Mouse (Mus musculus) kidney, postnatal 0 days (tissue): ENCODE data around the gene Chst8. TPM values are rescaled to one million over a fixed set of nuclear protein-coding genes. Genes with fewer than 3 reads are reported as not detected.
A peak's percentile ranks its signal among the peaks of the same experiment; 100 is the strongest.

Source experiments
- ATAC-seq: fragments of 200-750 bp; cut with Nextera tagmentation; replicated peaks from 2 replicates; pipeline ENCODE4 v1.8.0; 2017; ENCODE audit warnings: low read depth, moderate number of reproducible peaks, moderate TSS enrichment, moderate library complexity; ENCODE audit not compliant: low FRiP score
- DNase-seq: peaks from one replicate; pipeline ENCODE4 v3.0.0-alpha.2; 2016; ENCODE audit warnings: low spot score
- H3K27ac ChIP-seq: fragments of 300-500 bp; sonication (generic); 2 replicates; pipeline ENCODE4 v1.5.1; 2014; ENCODE audit warnings: mild to moderate bottlenecking
- H3K27me3 ChIP-seq: fragments of 300-500 bp; sonication (generic); 2 replicates; pipeline ENCODE4 v1.6.1; 2014; ENCODE audit warnings: low read length, mixed read lengths; ENCODE audit not compliant: insufficient read depth
- H3K36me3 ChIP-seq: fragments of 300-500 bp; sonication (generic); 2 replicates; pipeline ENCODE4 v1.6.1; 2014; ENCODE audit warnings: low read length, mixed read lengths; ENCODE audit not compliant: insufficient read depth
- H3K4me1 ChIP-seq: fragments of 300-500 bp; sonication (generic); replicated peaks from 2 replicates; pipeline ENCODE4 v1.6.1; 2014; ENCODE audit warnings: antibody characterized with exemption, low read length, mixed read lengths; ENCODE audit not compliant: insufficient read depth
- H3K4me2 ChIP-seq: fragments of 300-500 bp; sonication (generic); 2 replicates; pipeline ENCODE4 v1.6.1; 2014; ENCODE audit warnings: mild to moderate bottlenecking, low read length, moderate library complexity, mixed read lengths
- H3K4me3 ChIP-seq: fragments of 300-500 bp; sonication (generic); replicated peaks from 2 replicates; pipeline ENCODE4 v1.5.1; 2014; ENCODE audit warnings: low read depth, low read length
- H3K9ac ChIP-seq: fragments of 300-500 bp; sonication (generic); 2 replicates; pipeline ENCODE4 v1.6.1; 2014; ENCODE audit warnings: low read depth, low read length
- H3K9me3 ChIP-seq: fragments of 300-500 bp; sonication (generic); replicated peaks from 2 replicates; pipeline ENCODE4 v1.6.1; 2016; ENCODE audit warnings: low read length, inconsistent platforms, mixed read lengths
- CTCF ChIP-seq: IDR thresholded peaks from 2 replicates; pipeline ENCODE4 v1.5.1; 2016; ENCODE audit warnings: antibody characterized with exemption, low read depth, mild to moderate bottlenecking, moderate library complexity
- WGBS: fragments of 180-500 bp; shearing (Covaris S2); extraction: QIAGEN DNeasy Blood & Tissue Kit; methylation state at CpG from one replicate; pipeline ENCODE4 v1.1.7; 2014; 5-methylcytosine and 5-hydroxymethylcytosine counted together
- polyA plus RNA-seq: library from polyadenylated mRNA; unstranded; fragments of >200 nt; fragmentation: Nextera tagmentation; extraction: Ambion mirVana; gene quantifications from 2 replicates; pipeline ENCODE4 v1.2.1, GENCODE M21; 2015

Chst8 gene
- polyA plus RNA-seq, 1 experiment from 2014 or later: 14.1 TPM

GRCm38 (mm10) chr7:34689028-34689427 is 123.5 kb downstream of the Chst8 start:
- ATAC-seq (no peak), DNase-seq (no peak)
- WGBS: 23% methylated on average over 6 of the region's 6 CpGs
- no peaks in the 10 kb centered on the region for H3K4me1 ChIP-seq
- no peaks in the 10 kb centered on the region for H3K36me3 ChIP-seq
- no peak overlapping the region for H3K27ac ChIP-seq
- no peak overlapping the region for H3K9ac ChIP-seq
- H3K9me3 ChIP-seq: no peaks in the 10 kb centered on the region
- H3K4me3 ChIP-seq: no peak overlapping the region
- no peaks in the 10 kb centered on the region for H3K27me3 ChIP-seq
- no peak overlapping the region for H3K4me2 ChIP-seq
- TF ChIP-seq CTCF: no peak

- H3K9me3 ChIP-seq: no peaks in the 10 kb centered on the region
- ATAC-seq (no peak), DNase-seq (no peak)
- no peak overlapping the region for H3K4me3 ChIP-seq
- no peaks in the 10 kb centered on the region for H3K27me3 ChIP-seq
- TF ChIP-seq CTCF: no peak
- 37% methylated on average over 6 of the region's 7 CpGs for WGBS
- H3K4me1 ChIP-seq: no peaks in the 10 kb centered on the region
- H3K27ac ChIP-seq: no peak overlapping the region
- no peak overlapping the region for H3K4me2 ChIP-seq
- no peaks in the 10 kb centered on the region for H3K36me3 ChIP-seq
- H3K9ac ChIP-seq: no peak overlapping the region
Measured at GRCm38 (mm10) chr7:34685801-34686200, 126.7 kb downstream of the Chst8 start.

- Histone ChIP-seq H3K4me2 (no peak overlapping the region), H3K27me3 (no peaks in the 10 kb centered on the region), H3K4me1 (no peaks in the 10 kb centered on the region), H3K4me3 (no peak overlapping the region), H3K36me3 (no peaks in the 10 kb centered on the region), H3K27ac (no peak overlapping the region), H3K9me3 (no peaks in the 10 kb centered on the region), H3K9ac (no peak overlapping the region)
- no peak for TF ChIP-seq CTCF
- ATAC-seq: no peak
- no peak for DNase-seq
- 53% methylated on average over 4 of the region's 4 CpGs for WGBS
Measured at GRCm38 (mm10) chr7:34685176-34685575, 127.3 kb downstream of the Chst8 start.

DNA sequence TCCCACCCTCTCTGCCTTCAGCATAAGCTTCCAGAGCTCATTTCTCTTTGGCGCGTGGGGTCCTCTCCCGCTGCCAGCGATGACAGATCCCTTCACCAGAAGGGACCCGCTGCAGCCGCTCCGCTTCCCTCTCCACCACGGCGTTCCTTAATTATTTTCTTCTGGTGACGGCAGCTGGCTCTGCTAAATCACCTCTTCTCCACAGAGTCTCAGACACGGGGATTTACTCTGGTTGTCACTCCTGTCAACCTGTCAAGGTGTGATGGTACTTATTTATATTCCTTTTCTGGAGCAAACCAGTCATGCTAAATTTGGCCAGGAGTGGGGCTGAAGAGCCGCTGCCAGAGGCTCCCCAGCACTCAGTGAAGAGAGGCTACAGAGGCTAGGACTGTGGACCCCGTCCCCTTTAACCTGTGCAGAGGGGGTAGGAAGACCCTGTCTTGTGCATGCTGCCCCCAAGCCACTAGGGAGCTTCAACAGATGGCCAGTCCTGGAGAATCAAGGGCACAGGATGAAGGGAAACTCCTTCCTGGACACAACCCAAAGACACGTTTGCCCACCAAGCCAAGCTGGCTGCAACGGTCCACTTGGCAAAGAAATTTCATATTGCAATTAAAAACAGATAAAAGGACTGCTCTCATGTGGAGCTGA is 131.6 kb downstream of the Chst8 start:
- ATAC-seq: no peak
- peak; percentile 22 for TF ChIP-seq CTCF
- no peak overlapping the region for H3K4me3 ChIP-seq
- no peak overlapping the region for H3K9ac ChIP-seq
- H3K4me2 ChIP-seq: no peak overlapping the region
- H3K27me3 ChIP-seq: 0 out of 2 replicates have a peak, but pooled peaks cover 1% of the 10 kb centered on the region
- WGBS: 48% methylated on average over 15 of the region's 15 CpGs
- no peaks in the 10 kb centered on the region for H3K36me3 ChIP-seq
- no peaks in the 10 kb centered on the region for H3K9me3 ChIP-seq
- no peaks in the 10 kb centered on the region for H3K4me1 ChIP-seq
- no peak overlapping the region for H3K27ac ChIP-seq
- DNase-seq: no peak

- Histone ChIP-seq H3K36me3 (no peaks in the 10 kb centered on the region), H3K9ac (no peak overlapping the region), H3K9me3 (no peaks in the 10 kb centered on the region), H3K27ac (no peak overlapping the region), H3K4me3 (no peak overlapping the region), H3K4me2 (no peak overlapping the region), H3K4me1 (0 out of 2 replicates have a peak, but pooled peaks cover 2% of the 10 kb centered on the region), H3K27me3 (peaks cover 11% of the 10 kb centered on the region)
- no peak for TF ChIP-seq CTCF
- ATAC-seq (no peak), DNase-seq (no peak)
- WGBS: 66% methylated on average over 2 of the region's 2 CpGs
Measured at GRCm38 (mm10) chr7:34679886-34680285, 132.6 kb downstream of the Chst8 start.

DNA sequence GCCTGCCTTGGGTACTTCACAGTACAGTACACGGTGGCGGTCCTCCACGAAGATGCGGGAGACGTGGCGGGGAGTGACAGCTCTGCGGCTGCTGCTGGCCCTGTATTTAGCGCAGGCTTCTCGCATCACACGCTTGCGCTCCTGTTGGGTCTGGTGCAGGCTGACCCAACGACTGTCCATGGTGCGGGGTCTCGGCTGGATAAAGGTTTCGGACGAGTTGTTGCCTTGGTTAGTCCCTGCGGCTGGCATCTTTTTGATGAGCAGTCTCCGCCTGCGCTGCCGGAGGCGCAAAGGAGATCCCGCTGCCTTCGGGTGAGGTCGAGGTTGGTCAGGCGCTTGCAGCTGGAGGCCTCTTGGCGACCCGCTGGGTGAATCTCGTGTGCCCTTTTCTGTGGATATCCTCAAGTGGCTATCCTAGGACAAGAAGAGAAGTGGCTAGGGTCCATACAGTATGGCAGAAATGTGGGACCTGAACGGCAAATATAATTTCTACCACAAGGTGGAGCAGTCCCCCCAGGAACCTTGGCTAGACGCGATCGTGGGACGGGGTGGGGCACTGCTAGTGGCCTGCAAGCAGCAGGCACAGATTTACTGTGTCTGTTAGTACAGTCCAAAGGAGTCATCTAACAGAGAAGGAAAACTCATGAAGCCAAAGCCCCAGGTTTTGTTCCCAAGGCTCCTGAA is 136.5 kb downstream of the Chst8 start:
- DNase-seq: peak; percentile 92
- Histone ChIP-seq H3K9ac (no peak overlapping the region), H3K4me1 (0 out of 2 replicates have a peak, but pooled peaks cover 2% of the 10 kb centered on the region), H3K4me3 (no peak overlapping the region), H3K9me3 (no peaks in the 10 kb centered on the region), H3K4me2 (peak overlapping the region; percentile 37), H3K27me3 (peaks cover 20% of the 10 kb centered on the region), H3K27ac (no peak overlapping the region), H3K36me3 (no peaks in the 10 kb centered on the region)
- ATAC-seq: peak; percentile 1; the same call in 1 of the 2 replicates
- TF ChIP-seq CTCF: peak; percentile 92
- WGBS: 12% methylated on average over 33 of the region's 33 CpGs
